Mouse (Mus musculus): ENCODE results near the gene Oxa1l. TPM values are rescaled to one million over a fixed set of nuclear protein-coding genes. Genes with fewer than 3 reads are reported as not detected.

Oxa1l gene
- polyA plus RNA-seq, 1 experiment from 2014 or later: 56.7 TPM

GRCm38 (mm10) chr14:54409980-54410810 is 49.6 kb downstream of the Oxa1l start:
- no peak overlapping the region for H3K4me3 ChIP-seq (ENCODE audit: low read depth, low read length)
- no peak for ATAC-seq (replicated peaks; ENCODE audit: low FRiP score)
- H3K9ac ChIP-seq (ENCODE audit: low read length): peak overlapping the region; percentile 44; the same call in 1 of the 2 replicates
- peaks cover 9% of the 10 kb centered on the region for H3K4me1 ChIP-seq (replicated peaks; ENCODE audit: control insufficient read depth, insufficient read depth, low read length)
- H3K4me2 ChIP-seq (ENCODE audit: low read depth, low read length, severe bottlenecking): no peak overlapping the region
- no peak for DNase-seq (ENCODE audit: low spot score)
- H3K27ac ChIP-seq (ENCODE audit: low read depth, low read length): no peak overlapping the region
- H3K36me3 ChIP-seq (ENCODE audit: control insufficient read depth, insufficient read depth, low read length): no peaks in the 10 kb centered on the region
- 45% methylated on average over 17 of the region's 17 CpGs for WGBS
- no peaks in the 10 kb centered on the region for H3K9me3 ChIP-seq (ENCODE audit: control insufficient read depth, low read length)
- peaks cover 6% of the 10 kb centered on the region; the same call in 1 of the 2 replicates for H3K27me3 ChIP-seq (ENCODE audit: control insufficient read depth, insufficient read depth, low read length)

- Histone ChIP-seq H3K4me2 (ENCODE audit: low read depth, low read length, severe bottlenecking) (no peak overlapping the region), H3K9ac (ENCODE audit: low read length) (no peak overlapping the region), H3K4me1 (replicated peaks; ENCODE audit: control insufficient read depth, insufficient read depth, low read length) (peaks cover 14% of the 10 kb centered on the region), H3K27ac (ENCODE audit: low read depth, low read length) (no peak overlapping the region), H3K36me3 (ENCODE audit: control insufficient read depth, insufficient read depth, low read length) (no peaks in the 10 kb centered on the region), H3K4me3 (ENCODE audit: low read depth, low read length) (no peak overlapping the region), H3K9me3 (ENCODE audit: control insufficient read depth, low read length) (no peaks in the 10 kb centered on the region), H3K27me3 (ENCODE audit: control insufficient read depth, insufficient read depth, low read length) (peaks cover 12% of the 10 kb centered on the region)
- ATAC-seq (replicated peaks; ENCODE audit: low FRiP score) (no peak), DNase-seq (ENCODE audit: low spot score) (no peak)
- 24% methylated on average over 9 of the region's 9 CpGs for WGBS
Measured at GRCm38 (mm10) chr14:54412000-54412576, 51.5 kb downstream of the Oxa1l start.

GRCm38 (mm10) chr14:54412629-54413170 is 52.1 kb downstream of the Oxa1l start:
- DNase-seq (ENCODE audit: low spot score): peak; percentile 68
- H3K27ac ChIP-seq (ENCODE audit: low read depth, low read length): no peak overlapping the region
- no peak overlapping the region for H3K4me2 ChIP-seq (ENCODE audit: low read depth, low read length, severe bottlenecking)
- no peak overlapping the region for H3K9ac ChIP-seq (ENCODE audit: low read length)
- no peak overlapping the region for H3K4me3 ChIP-seq (ENCODE audit: low read depth, low read length)
- peaks cover 14% of the 10 kb centered on the region for H3K4me1 ChIP-seq (replicated peaks; ENCODE audit: control insufficient read depth, insufficient read depth, low read length)
- H3K9me3 ChIP-seq (ENCODE audit: control insufficient read depth, low read length): no peaks in the 10 kb centered on the region
- ATAC-seq (replicated peaks; ENCODE audit: low FRiP score): no peak
- WGBS: 30% methylated on average over 2 of the region's 2 CpGs
- H3K36me3 ChIP-seq (ENCODE audit: control insufficient read depth, insufficient read depth, low read length): no peaks in the 10 kb centered on the region
- peaks cover 15% of the 10 kb centered on the region for H3K27me3 ChIP-seq (ENCODE audit: control insufficient read depth, insufficient read depth, low read length)

GRCm38 (mm10) chr14:54413877-54414700 is 53.5 kb downstream of the Oxa1l start:
- 6% methylated on average over 18 of the region's 18 CpGs for WGBS
- H3K9me3 ChIP-seq (ENCODE audit: control insufficient read depth, low read length): no peaks in the 10 kb centered on the region
- H3K27ac ChIP-seq (ENCODE audit: low read depth, low read length): no peak overlapping the region
- H3K36me3 ChIP-seq (ENCODE audit: control insufficient read depth, insufficient read depth, low read length): no peaks in the 10 kb centered on the region
- H3K4me1 ChIP-seq (replicated peaks; ENCODE audit: control insufficient read depth, insufficient read depth, low read length): peaks cover 14% of the 10 kb centered on the region
- H3K9ac ChIP-seq (ENCODE audit: low read length): peak overlapping the region; percentile 29
- no peak for DNase-seq (ENCODE audit: low spot score)
- H3K4me3 ChIP-seq (ENCODE audit: low read depth, low read length): no peak overlapping the region
- H3K27me3 ChIP-seq (ENCODE audit: control insufficient read depth, insufficient read depth, low read length): peaks cover 16% of the 10 kb centered on the region
- 0 out of 2 replicates have a peak overlapping the region, but pooled peaks have one; percentile 18 for H3K4me2 ChIP-seq (ENCODE audit: low read depth, low read length, severe bottlenecking)
- ATAC-seq (replicated peaks; ENCODE audit: low FRiP score): peak; percentile 28; the same call in 1 of the 2 replicates

GRCm38 (mm10) chr14:54415241-54416020 is 54.8 kb downstream of the Oxa1l start:
- Histone ChIP-seq H3K4me3 (ENCODE audit: low read depth, low read length) (no peak overlapping the region), H3K9me3 (ENCODE audit: control insufficient read depth, low read length) (no peaks in the 10 kb centered on the region), H3K4me2 (ENCODE audit: low read depth, low read length, severe bottlenecking) (no peak overlapping the region), H3K36me3 (ENCODE audit: control insufficient read depth, insufficient read depth, low read length) (no peaks in the 10 kb centered on the region), H3K27ac (ENCODE audit: low read depth, low read length) (no peak overlapping the region), H3K9ac (ENCODE audit: low read length) (no peak overlapping the region), H3K4me1 (replicated peaks; ENCODE audit: control insufficient read depth, insufficient read depth, low read length) (peaks cover 14% of the 10 kb centered on the region), H3K27me3 (ENCODE audit: control insufficient read depth, insufficient read depth, low read length) (peaks cover 16% of the 10 kb centered on the region)
- 9% methylated on average over 13 of the region's 13 CpGs for whole genome bisulfite sequencing
- no peak for DNase-seq (ENCODE audit: low spot score)
- ATAC-seq (replicated peaks; ENCODE audit: low FRiP score): no peak

- WGBS: 28% methylated on average over 5 of the region's 5 CpGs
- H3K4me1 ChIP-seq (replicated peaks; ENCODE audit: control insufficient read depth, insufficient read depth, low read length): peaks cover 14% of the 10 kb centered on the region
- ATAC-seq (replicated peaks; ENCODE audit: low FRiP score) (no peak), DNase-seq (ENCODE audit: low spot score) (no peak)
- H3K9ac ChIP-seq (ENCODE audit: low read length): no peak overlapping the region
- peaks cover 16% of the 10 kb centered on the region for H3K27me3 ChIP-seq (ENCODE audit: control insufficient read depth, insufficient read depth, low read length)
- H3K36me3 ChIP-seq (ENCODE audit: control insufficient read depth, insufficient read depth, low read length): no peaks in the 10 kb centered on the region
- no peak overlapping the region for H3K4me2 ChIP-seq (ENCODE audit: low read depth, low read length, severe bottlenecking)
- H3K9me3 ChIP-seq (ENCODE audit: control insufficient read depth, low read length): no peaks in the 10 kb centered on the region
- H3K27ac ChIP-seq (ENCODE audit: low read depth, low read length): no peak overlapping the region
- no peak overlapping the region for H3K4me3 ChIP-seq (ENCODE audit: low read depth, low read length)
Measured at GRCm38 (mm10) chr14:54416229-54416775, 55.7 kb downstream of the Oxa1l start.

- no peak for ATAC-seq (replicated peaks; ENCODE audit: low FRiP score)
- no peak overlapping the region for H3K4me2 ChIP-seq (ENCODE audit: low read depth, low read length, severe bottlenecking)
- no peak overlapping the region for H3K9ac ChIP-seq (ENCODE audit: low read length)
- WGBS: 47% methylated on average over 4 of the region's 4 CpGs
- H3K36me3 ChIP-seq (ENCODE audit: control insufficient read depth, insufficient read depth, low read length): no peaks in the 10 kb centered on the region
- H3K9me3 ChIP-seq (ENCODE audit: control insufficient read depth, low read length): no peaks in the 10 kb centered on the region
- H3K4me3 ChIP-seq (ENCODE audit: low read depth, low read length): no peak overlapping the region
- peaks cover 16% of the 10 kb centered on the region for H3K27me3 ChIP-seq (ENCODE audit: control insufficient read depth, insufficient read depth, low read length)
- peaks cover 14% of the 10 kb centered on the region for H3K4me1 ChIP-seq (replicated peaks; ENCODE audit: control insufficient read depth, insufficient read depth, low read length)
- no peak for DNase-seq (ENCODE audit: low spot score)
- no peak overlapping the region for H3K27ac ChIP-seq (ENCODE audit: low read depth, low read length)
Measured at GRCm38 (mm10) chr14:54416830-54417229, 56.2 kb downstream of the Oxa1l start.
